Mouse (Mus musculus) frontal cortex, adult (tissue): ENCODE data around the gene Kif3c.

Experiments
- ATAC-seq: cut with Nextera tagmentation; 2 replicates; pipeline ENCODE4 v1.9.2; 2017; ENCODE audit warnings: mild to moderate bottlenecking, moderate library complexity, mixed read lengths; ENCODE audit not compliant: low TSS enrichment

Gene Kif3c

DNA sequence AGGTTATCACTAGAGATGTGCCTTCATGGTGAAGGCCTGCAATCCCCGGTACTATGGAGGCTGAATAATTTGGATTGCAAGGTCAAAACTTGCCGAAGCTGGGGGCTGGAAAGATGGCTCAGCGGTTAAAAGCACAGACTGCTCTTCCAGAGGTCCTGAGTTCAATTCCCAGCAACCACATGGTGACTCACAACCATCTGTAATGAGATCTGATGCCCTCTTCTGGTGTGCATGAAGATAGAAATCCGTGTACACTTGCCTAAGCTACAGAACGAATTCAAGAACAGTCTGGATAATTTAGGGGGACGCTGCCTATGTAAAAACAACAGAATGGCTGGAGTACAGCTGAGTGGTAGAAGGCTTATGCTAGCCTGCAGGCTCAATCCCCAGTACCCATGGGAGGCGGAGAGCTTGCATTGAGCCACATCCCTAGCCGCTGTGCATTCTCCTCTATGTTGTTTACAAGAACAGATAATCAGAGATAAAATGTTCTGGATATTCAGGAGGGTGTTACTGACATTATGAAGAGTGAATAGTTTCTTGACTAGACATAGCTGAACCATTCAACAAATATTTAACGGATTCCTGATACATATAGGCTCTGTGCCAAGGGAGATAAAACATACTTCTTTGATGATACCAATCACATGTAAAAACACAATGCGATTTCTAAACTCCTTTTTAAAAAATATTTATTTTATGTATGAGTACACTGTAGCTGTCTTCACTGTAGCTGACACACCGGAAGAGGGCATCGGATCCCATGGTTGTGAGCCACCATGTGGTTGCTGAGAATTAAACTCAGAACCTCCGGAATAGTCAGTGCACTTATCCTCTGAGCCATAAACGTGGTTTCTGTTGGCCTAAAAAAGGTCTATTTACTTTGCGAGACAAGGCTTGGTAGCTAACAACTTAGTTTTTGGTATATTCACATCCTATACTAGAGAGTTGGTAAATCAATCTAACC, 60.7 kb downstream of the Kif3c start:
- peak; percentile 26; the same call in 1 of the 2 replicates for ATAC-seq

DNA sequence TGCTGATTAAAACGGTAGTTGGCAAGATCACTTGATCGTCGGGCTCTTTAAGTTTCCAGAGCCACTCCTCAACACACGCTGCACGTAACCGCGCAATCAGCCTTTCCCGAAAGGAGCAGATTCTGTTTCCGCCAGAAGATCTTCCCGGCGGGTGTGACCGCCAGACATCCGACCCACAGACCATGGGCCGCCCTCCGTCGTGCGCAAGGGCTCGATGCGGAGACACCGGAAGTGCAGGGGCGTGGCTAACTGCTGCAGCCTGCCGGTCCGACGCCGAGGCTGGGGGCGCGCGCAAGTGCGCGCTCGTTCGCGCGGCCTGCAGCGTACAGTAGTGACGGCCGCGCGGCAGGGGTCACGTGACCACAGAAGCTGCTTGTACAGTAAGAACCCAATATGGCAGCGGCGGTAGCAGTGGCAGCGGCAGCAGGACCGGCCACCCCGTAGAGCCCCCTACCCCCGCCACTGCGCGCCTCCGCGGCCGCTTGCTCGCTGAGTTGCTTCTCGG, 61.6 kb downstream of the Kif3c start, which contains the start of gene Asxl2:
Gene Asxl2 (plus strand): TSS at position 328 of the 505 bp plus-strand sequence.
- ATAC-seq = peak; percentile 95

DNA sequence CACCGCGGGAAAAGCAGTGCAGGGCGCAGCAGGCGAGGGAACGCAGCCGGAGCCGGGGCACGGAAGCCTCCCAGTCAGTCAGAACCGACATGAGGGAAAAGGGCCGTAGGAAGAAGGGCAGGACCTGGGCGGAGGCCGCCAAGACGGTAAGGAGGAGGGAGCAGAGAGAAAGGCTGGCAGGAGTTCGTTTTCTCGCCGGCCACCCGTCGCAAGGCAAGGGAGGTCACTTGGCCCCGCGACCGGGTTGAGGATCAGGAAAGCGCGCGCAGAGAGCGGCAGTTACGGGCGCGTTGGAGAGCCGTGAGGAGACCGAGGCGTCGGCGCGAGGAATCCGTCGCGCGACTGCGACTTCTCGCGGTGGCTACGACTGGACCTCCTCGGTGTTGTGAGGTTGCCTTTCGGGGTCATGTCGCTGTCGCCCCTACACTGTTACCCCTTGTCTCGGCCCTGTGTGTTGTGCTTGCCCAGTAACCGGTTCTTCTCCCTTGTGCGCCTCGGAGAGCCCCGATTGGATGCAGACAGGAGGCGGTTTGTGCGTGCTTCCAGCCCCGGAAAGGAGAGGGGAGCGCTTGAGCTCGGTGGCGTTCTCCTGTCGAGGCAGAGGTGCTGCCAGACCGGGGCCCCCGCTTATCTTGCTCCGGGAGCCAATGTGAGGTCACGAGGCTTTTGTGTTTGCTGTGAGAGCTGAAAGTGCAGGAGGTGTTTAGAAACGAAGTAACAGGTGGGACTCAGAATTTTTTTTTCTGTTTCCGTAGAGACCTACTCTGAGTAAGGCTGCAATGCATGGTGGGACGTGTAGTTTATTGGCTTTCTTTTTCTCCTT, 62.3 kb downstream of the Kif3c start:
- ATAC-seq = peak; percentile 67

DNA sequence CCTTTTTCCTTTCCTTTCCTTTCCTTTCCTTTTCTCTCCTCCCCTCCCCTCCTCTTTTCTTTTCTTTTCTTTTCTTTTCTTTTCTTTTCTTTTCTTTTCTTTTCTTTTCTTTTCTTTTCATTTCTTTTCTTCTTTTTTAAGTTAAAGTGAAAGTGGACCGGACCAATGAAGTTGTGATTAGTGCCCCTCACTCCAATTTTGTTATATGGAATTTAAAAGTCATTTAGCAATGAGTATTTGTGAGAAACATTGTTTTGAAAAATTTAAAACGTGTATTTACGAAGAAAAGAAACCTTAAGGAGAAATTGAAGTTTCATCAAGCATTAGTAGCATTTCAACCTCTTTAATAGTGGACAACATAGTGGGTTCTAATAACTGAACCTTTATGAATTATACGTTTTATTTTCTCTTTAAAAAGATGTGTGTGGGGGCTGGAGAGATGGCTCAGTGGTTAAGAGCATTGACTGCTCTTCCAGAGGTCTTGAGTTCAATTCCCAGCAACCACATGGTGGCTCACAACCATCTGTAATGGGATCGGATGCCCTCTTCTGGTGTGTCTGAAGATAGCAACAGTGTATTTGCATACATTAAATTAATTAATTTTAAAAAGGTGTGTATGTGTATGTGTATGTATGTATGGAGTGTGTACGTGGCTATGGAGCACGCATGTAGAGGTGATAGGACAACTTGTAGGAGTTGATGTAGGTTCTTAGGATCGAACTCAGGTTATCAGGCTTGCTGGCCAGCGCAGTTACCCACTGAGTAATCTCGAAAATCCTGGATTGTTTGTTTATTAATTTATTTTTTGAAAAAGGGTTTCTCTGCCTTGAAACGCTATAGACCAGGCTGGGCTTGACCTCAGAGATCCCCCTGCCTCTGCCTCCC, 63.2 kb downstream of the Kif3c start:
- no peak for ATAC-seq

DNA sequence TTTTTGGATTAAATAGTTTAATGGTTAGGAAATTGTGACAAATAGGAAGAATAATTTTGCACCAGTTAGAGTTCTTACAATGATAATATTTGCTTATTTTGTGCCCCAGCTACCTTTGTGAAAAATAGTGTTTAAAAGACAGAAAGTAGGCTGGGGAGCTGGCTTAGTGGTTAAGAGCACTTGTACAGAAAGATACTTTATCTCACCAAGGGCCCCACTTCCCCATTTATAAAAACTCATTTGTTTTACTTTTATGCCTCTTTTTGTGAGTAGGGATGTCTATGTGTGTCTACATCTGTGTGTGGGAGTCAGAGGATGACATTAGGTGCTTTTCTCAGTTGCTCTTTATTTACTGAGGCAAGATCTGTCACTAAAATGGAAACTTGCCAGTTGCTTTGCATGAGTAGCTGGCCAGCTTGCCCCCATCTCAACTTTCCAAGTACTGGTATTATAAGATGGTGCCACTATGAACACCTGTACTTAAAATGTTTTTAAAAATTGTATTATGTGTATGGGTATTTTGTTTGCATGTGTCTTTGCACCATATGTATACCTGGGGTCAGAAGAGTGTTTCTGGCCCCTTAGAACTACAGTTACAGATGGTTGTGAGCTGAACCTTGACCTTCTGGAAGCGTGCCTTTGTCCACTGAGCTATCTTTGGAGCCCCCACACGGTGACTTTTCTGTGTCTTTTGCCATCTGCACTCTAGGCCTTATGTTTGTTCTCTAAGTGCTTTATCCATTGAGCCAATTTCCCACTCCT, 64.9 kb downstream of the Kif3c start:
- ATAC-seq = no peak

DNA sequence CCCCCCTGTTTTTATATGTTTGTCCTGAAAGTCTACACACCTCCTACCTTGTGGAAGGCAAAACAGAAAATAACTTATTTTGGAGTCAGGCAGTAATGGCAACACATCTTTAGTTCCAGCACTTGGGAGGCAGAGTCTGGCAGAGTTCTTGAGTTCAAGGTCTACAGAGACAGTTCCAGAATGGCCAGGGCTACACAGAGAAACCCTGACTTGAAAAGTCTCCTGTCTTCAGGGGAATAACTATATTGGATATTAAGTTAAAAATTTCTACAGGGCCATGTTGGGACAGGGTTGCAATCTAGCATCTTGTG, 65.5 kb downstream of the Kif3c start:
- ATAC-seq = no peak

DNA sequence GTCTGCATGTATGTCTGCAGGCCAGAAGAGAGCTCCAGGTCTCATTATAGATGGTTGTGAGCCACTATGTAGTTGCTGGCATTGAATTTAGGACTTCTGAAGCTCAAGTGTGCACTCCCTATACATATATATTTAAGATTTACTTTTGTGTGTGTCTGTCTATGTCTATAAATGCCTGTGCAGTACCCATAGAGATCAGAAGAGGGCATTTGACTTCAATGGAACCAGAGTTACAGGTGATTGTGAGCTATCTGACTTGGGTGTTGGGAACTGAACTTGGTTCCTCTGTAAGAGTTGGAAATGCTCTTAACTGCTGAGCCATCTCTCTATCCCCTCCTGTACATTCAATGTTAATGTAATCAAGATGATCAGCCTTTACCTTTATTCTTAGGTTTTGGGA, 66.1 kb downstream of the Kif3c start:
- ATAC-seq = no peak

DNA sequence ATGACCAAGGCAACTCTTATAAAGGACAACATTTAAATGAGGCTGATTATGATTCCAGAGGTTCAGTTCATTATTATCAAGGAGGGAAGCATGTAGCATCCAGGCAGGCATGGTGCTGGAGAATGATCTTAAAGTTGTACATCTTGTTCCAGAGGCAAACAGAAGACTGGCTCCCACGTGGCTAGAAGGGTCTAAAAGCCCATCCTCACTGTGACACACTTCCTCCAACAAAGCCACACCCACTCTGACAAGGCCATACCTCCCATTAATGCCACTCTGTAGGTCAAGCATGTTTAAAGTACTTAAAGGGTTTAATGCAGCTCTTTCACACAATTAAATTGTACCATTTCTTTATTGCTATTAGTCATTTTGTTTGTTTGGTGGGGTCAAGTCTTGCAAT, 68.8 kb downstream of the Kif3c start:
- ATAC-seq = no peak

DNA sequence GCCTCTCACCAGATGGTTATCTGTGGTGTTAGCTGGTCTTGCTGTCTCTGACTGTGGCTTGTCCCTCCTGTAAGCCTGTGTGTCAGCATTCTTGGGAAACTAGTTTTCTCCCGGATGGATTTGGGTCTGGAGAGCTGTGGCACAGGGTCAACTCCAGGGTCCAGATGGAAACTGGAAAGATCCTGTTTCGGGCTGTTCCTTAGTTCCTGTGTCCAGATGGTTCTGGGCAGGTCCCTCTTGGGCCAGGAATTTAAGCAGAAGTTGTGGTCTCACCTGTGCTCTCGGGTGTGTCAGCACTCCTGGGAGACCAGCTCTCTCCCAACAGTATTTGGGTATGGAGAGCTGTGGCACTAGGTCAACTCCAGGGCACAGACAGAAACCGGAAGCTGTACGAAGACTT, 71.5 kb downstream of the Kif3c start:
- no peak for ATAC-seq

DNA sequence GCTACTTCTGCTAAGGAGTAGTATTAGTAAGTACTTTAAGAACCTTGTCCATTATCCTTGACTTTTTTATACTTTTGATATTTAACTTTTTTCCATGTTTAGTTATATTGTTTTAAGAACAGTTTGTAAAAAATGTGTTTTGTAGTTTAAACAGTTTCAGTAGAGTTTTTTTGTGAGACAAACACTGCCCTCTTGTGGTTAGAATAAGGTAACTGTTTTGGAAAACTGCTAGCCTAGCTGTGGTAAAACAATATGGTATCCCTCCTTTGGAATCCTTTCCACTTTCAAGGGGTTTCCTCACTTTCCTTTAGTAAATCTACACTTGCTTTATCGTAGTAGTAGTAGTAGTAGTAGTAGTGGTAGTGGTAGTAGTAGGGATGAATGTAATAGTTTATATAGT, 72.9 kb downstream of the Kif3c start:
- no peak for ATAC-seq

DNA sequence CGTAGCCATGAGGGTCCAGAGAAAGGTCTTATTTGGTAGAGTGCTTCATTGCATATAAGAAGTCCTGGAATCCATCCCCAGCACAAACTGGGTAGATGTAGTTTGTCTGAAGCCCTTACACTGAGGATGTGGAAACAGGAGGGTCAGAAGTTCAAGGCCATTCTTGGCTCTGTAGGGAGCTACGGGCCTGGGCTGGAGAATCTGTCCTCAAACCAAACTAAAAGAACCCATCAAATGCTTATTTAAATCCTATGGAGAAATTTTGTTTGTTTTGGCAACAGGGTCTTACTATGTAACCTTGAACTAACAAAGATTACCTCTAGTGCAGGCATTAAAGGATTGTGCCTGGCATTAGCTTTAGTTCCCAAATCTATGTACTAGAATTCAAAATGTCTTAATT, 76.0 kb downstream of the Kif3c start:
- no peak for ATAC-seq

DNA sequence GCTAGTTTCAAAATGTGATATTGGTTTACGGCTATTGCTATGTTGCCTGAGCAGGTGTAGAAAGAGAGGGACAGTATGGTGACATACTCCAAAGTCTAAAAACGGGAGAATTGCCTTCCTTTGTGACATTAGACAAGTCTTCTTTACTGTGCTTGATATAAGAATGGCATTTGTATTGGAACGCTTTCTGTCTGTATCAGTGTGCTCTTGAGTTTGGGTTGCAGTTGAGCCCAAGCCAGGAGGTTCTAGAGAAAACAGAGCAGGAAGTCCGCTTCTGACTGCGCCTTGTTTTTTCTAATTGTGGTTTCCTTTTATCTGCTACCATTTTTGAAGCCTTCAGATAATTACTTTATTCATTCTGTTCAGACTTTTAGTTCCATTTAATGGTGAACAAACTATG, 76.4 kb downstream of the Kif3c start:
- ATAC-seq = no peak

DNA sequence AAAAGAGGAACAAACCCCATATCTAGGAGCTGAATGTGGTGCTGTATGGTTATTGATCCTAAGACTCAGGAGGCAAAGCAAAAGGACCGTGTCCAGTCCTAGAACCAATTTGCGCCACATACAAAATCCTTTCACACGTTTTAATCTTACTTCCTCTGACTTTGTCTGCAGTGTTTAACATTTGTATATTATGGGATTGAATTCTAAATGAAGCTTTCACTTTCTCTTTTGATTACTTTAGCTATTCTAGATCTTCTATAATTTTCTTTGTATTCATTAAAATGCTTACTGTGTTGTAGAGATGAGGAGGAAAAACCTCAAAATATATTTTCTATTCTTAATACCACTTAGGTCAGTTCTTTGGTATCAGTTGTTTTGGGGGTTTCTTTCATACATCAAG, 88.6 kb downstream of the Kif3c start:
- ATAC-seq = no peak
